Mouse (Mus musculus): ENCODE results near the gene Krt35.

DNA sequence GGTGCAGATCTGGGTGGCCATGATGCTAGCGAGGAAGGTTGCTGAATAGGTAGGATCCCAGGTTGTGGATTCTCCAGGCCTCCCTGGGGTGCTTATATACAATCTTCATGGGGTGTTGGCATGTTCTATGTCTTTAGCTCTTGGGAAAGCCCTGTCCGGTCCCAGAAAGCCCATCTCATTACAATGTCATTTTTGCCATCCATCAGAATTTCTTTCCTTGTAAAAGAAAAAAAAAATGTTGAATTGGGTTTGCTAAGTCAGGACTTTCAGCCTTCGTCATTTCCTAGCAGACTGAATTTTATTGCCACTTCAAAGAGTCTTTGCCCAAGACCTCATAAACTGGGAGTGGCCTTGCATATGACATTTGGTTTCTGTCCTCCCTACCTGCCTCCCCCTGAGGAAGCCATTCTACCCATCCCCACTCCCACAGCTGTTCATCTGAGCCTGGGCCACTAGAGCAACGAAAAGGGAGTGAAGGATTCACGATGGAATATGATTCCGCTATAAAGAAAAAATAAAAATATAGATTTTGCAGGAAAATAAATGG is 9.6 kb upstream of the Krt35 start, which contains the start of gene Krt36:
- TF ChIP-seq CTCF (IDR thresholded peaks at IDR 0.05; ENCODE audit: low read depth) (no peak), EP300 (IDR thresholded peaks at IDR 0.05; ENCODE audit: low read depth) (no peak)
